Mouse (Mus musculus): ENCODE data around the gene Etv1. TPM values are rescaled to one million over a fixed set of nuclear protein-coding genes. Genes with fewer than 3 reads are reported as not detected.

Etv1 gene
- polyA plus RNA-seq, 1 experiment from 2014 or later = 0.93 TPM

GRCm38 (mm10) chr12:38860168-38861115 is 81.3 kb downstream of the Etv1 start:
- H3K4me1 ChIP-seq (replicated peaks) = no peaks in the 10 kb centered on the region
- no peaks in the 10 kb centered on the region for H3K9me3 ChIP-seq (replicated peaks)
- H3K36me3 ChIP-seq (replicated peaks) = no peaks in the 10 kb centered on the region
- H3K4me3 ChIP-seq (replicated peaks) = no peak overlapping the region
- 54% methylated on average over 7 of the region's 7 CpGs for WGBS (ENCODE audit: insufficient replicate concordance)
- no peak overlapping the region for H3K4me2 ChIP-seq
- H3K27ac ChIP-seq (replicated peaks) = no peak overlapping the region
- H3K27me3 ChIP-seq = no peaks in the 10 kb centered on the region
- no peak overlapping the region for H3K9ac ChIP-seq
- no peak for ATAC-seq (ENCODE audit: insufficient read depth)

DNA sequence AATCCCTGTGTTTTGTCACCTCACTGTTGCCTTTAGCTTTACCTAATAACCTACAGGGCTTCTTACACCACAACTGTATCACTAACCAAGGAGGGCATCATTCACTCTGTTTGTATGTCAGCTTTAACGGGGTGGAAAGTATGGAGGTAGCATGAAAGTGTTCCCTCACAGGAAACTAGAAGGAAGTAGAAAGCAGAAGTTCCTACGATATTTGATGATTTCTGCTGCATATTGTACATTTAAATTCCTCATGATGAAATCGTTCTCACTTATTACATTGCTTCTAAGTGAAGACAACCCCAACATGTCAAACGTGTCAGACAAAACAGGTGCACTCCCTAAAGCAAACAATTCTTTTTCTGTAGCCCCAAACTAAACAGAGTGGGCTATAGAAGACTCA is 84.2 kb downstream of the Etv1 start:
- WGBS (ENCODE audit: insufficient replicate concordance) = 18% methylated on average over 4 of the region's 4 CpGs
- no peak overlapping the region for H3K9ac ChIP-seq
- no peaks in the 10 kb centered on the region for H3K27me3 ChIP-seq
- H3K4me2 ChIP-seq = no peak overlapping the region
- ATAC-seq (ENCODE audit: insufficient read depth) = no peak
- no peaks in the 10 kb centered on the region for H3K36me3 ChIP-seq (replicated peaks)
- H3K9me3 ChIP-seq (replicated peaks) = no peaks in the 10 kb centered on the region
- no peak overlapping the region for H3K4me3 ChIP-seq (replicated peaks)
- no peaks in the 10 kb centered on the region for H3K4me1 ChIP-seq (replicated peaks)
- no peak overlapping the region for H3K27ac ChIP-seq (replicated peaks)

DNA sequence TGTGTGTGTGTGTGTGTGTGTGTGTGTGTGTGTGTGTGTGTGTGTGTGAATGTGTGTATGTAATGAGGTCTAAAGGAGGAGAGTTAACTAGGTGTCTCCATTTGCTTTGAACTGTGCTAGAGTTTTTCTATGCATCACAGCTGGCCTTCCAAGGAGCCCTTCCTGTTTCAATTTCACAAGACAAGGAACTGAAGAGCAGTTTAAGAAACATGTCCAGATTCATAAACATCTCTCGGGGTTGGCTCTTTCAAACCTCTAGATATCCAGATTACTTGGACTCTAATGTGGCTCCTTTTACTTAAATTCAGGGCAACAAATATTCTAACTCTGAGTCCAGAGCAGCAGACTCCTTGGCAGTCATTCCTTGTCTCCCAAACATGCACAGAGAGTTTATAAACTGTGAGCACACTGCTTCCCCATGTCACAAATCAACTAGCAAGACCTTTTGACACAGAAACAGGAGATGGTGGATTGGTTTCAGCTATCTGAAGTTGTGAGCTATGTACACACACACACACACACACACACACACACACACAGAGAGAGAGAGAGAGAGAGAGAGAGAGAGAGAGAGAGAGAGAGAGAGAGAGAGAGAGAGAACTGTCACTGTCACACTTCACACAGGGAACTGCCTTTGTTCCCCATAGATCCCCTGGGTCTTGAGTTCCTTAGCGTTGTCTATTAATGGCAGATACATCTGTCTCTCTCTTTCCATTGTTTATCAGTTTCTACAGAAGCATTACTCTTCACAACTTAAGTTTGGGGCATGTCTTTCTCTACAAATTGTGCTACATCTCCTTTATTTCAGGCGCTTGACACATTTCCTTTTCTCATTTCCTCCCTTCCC is 85.0 kb downstream of the Etv1 start:
- no peaks in the 10 kb centered on the region for H3K27me3 ChIP-seq
- H3K4me2 ChIP-seq = no peak overlapping the region
- WGBS (ENCODE audit: insufficient replicate concordance) = 30% methylated on average over 3 of the region's 3 CpGs
- no peak overlapping the region for H3K27ac ChIP-seq (replicated peaks)
- no peaks in the 10 kb centered on the region for H3K36me3 ChIP-seq (replicated peaks)
- no peak overlapping the region for H3K4me3 ChIP-seq (replicated peaks)
- H3K4me1 ChIP-seq (replicated peaks) = no peaks in the 10 kb centered on the region
- H3K9ac ChIP-seq = no peak overlapping the region
- H3K9me3 ChIP-seq (replicated peaks) = no peaks in the 10 kb centered on the region
- ATAC-seq (ENCODE audit: insufficient read depth) = no peak

GRCm38 (mm10) chr12:38874470-38874995 is 95.4 kb downstream of the Etv1 start:
- no peak for ATAC-seq (ENCODE audit: insufficient read depth)
- no peaks in the 10 kb centered on the region for H3K4me1 ChIP-seq (replicated peaks)
- H3K4me2 ChIP-seq = no peak overlapping the region
- no peak overlapping the region for H3K4me3 ChIP-seq (replicated peaks)
- H3K27me3 ChIP-seq = no peaks in the 10 kb centered on the region
- no peak overlapping the region for H3K27ac ChIP-seq (replicated peaks)
- no peak overlapping the region for H3K9ac ChIP-seq
- H3K9me3 ChIP-seq (replicated peaks) = no peaks in the 10 kb centered on the region
- H3K36me3 ChIP-seq (replicated peaks) = no peaks in the 10 kb centered on the region

GRCm38 (mm10) chr12:38904516-38904915 is 125.3 kb downstream of the Etv1 start:
- no peaks in the 10 kb centered on the region for H3K36me3 ChIP-seq (replicated peaks)
- ATAC-seq (ENCODE audit: insufficient read depth) = no peak
- no peak overlapping the region for H3K4me2 ChIP-seq
- H3K4me1 ChIP-seq (replicated peaks) = no peaks in the 10 kb centered on the region
- no peak overlapping the region for H3K9ac ChIP-seq
- 43% methylated on average over 3 of the region's 3 CpGs for WGBS (ENCODE audit: insufficient replicate concordance)
- H3K4me3 ChIP-seq (replicated peaks) = no peak overlapping the region
- no peaks in the 10 kb centered on the region for H3K9me3 ChIP-seq (replicated peaks)
- no peaks in the 10 kb centered on the region for H3K27me3 ChIP-seq
- no peak overlapping the region for H3K27ac ChIP-seq (replicated peaks)

DNA sequence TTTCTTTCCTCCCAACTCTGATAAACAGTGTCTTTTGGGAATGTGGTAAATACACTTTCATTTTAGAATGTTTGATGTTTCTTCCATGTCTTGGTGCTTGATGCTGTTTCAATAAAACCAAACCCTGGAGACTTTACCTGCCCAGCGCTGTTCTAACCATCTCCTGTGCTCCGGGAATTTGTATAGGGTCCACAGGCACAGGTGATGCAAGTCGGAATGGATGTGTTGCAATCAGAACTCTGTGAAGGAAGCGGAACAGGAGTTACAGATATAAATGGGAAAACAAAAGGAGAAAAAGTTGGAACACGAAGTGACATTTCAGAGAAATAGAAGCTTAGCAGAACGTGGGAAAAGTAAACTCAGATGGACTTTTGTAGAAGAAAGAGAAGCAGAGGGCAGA is 127.1 kb downstream of the Etv1 start:
- Histone ChIP-seq H3K4me1 (replicated peaks) (no peaks in the 10 kb centered on the region), H3K36me3 (replicated peaks) (no peaks in the 10 kb centered on the region), H3K9me3 (replicated peaks) (no peaks in the 10 kb centered on the region), H3K4me2 (0 out of 2 replicates have a peak overlapping the region, but pooled peaks have one; percentile 10), H3K27ac (replicated peaks) (no peak overlapping the region), H3K27me3 (no peaks in the 10 kb centered on the region), H3K9ac (no peak overlapping the region), H3K4me3 (replicated peaks) (no peak overlapping the region)
- 58% methylated on average over 6 of the region's 6 CpGs for WGBS (ENCODE audit: insufficient replicate concordance)
- ATAC-seq (ENCODE audit: insufficient read depth) = no peak

DNA sequence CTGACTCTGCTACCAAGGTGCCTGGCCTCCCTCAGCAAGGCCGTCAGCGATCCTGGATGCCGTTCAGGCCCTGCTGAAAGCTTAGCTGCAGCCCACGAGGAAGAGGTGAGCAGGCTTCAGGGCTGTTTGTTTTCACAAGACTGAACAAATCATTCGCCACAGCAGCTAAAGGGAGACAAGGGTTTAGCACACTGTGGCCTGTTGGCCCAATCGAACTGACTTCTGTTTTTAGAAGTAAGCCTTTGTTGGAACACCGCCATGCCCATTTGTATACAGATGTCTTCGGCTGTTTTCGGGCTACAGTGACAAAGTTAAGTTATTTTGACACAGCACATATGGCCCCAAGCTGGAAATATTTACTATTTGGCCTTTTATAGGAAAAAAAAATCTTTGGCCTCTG is 127.6 kb downstream of the Etv1 start:
- Histone ChIP-seq H3K4me2 (0 out of 2 replicates have a peak overlapping the region, but pooled peaks have one; percentile 10), H3K36me3 (replicated peaks) (no peaks in the 10 kb centered on the region), H3K4me3 (replicated peaks) (no peak overlapping the region), H3K9me3 (replicated peaks) (no peaks in the 10 kb centered on the region), H3K4me1 (replicated peaks) (no peaks in the 10 kb centered on the region), H3K27me3 (no peaks in the 10 kb centered on the region), H3K9ac (no peak overlapping the region), H3K27ac (replicated peaks) (no peak overlapping the region)
- 52% methylated on average over 9 of the region's 9 CpGs for WGBS (ENCODE audit: insufficient replicate concordance)
- ATAC-seq (ENCODE audit: insufficient read depth) = no peak

GRCm38 (mm10) chr12:38908947-38909346 is 129.8 kb downstream of the Etv1 start:
- H3K27me3 ChIP-seq = no peaks in the 10 kb centered on the region
- H3K4me2 ChIP-seq = no peak overlapping the region
- no peaks in the 10 kb centered on the region for H3K36me3 ChIP-seq (replicated peaks)
- 72% methylated on average over 3 of the region's 3 CpGs for WGBS (ENCODE audit: insufficient replicate concordance)
- no peak for ATAC-seq (ENCODE audit: insufficient read depth)
- H3K4me1 ChIP-seq (replicated peaks) = no peaks in the 10 kb centered on the region
- no peak overlapping the region for H3K4me3 ChIP-seq (replicated peaks)
- H3K9me3 ChIP-seq (replicated peaks) = no peaks in the 10 kb centered on the region
- H3K9ac ChIP-seq = no peak overlapping the region
- H3K27ac ChIP-seq (replicated peaks) = no peak overlapping the region
